Mouse (Mus musculus) layer of hippocampus, postnatal 10 days (tissue): ENCODE measurements around the gene 4933427D14Rik. TPM values are rescaled to one million over a fixed set of nuclear protein-coding genes. Genes with fewer than 3 reads are reported as not detected.
"Not testable (repeated sequence)": the region's sequence is repeated elsewhere in the genome, so short reads cannot be mapped to it uniquely, and the experiment has no call there.

Experiments
- DNase-seq, 2 experiments: peaks; one replicate each; pipeline ENCODE4 v3.0.0; 2021; ENCODE audit warnings: low spot score in 2 of 2
- total RNA-seq, 2 experiments: library from RNA; stranded (reverse); gene quantifications; 2 replicates each; pipeline ENCODE4 v1.2.3; 2021

Gene 4933427D14Rik
- total RNA-seq, 2 experiments from 2014 or later, result 23.4 to 24.3 TPM

GRCm38 (mm10) chr11:72205256-72205655, 2.0 kb downstream of the 4933427D14Rik start:
- DNase-seq, result no peak

DNA sequence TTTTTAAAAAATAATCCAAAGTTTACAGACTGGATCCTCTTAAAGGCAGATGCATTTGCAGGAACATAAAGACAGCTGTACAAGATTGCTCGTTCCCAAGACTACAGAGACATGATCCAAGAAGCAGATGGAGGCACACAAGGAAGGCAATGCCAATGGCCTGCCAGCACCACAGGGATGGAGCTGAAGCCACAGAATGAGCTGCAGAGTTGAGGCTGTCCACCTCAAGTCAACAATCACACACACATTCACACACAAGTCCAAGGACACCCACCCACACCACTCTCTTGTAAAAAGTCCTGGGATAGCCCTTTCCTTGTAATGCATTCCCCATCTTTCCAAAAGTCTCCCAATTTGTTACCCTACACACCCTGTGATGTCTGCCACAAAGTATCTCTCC, 3.8 kb downstream of the 4933427D14Rik start:
- no peak for DNase-seq

DNA sequence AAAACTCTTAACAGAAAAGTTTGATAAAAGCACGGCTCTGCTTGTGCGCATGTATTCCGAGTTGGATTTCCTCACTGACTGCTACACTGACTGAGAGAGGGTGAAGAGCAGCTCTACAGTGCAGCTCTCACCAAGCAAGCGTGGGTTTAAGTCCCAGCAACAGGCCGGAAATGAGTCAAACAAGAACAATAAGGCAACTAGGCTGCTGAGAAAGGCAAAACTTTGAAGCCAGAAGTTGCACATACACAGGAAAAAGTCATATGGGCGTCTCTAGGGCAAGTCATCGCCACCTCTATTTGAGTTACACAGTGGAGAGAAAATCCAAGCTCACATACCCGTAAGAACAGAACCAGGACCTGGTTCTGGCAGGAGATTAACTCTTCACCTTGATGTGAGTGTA, 10.8 kb downstream of the 4933427D14Rik start:
- DNase-seq, result no peak

- DNase-seq, result no peak
Measured at GRCm38 (mm10) chr11:72194259-72194658, 13.0 kb downstream of the 4933427D14Rik start.

DNA sequence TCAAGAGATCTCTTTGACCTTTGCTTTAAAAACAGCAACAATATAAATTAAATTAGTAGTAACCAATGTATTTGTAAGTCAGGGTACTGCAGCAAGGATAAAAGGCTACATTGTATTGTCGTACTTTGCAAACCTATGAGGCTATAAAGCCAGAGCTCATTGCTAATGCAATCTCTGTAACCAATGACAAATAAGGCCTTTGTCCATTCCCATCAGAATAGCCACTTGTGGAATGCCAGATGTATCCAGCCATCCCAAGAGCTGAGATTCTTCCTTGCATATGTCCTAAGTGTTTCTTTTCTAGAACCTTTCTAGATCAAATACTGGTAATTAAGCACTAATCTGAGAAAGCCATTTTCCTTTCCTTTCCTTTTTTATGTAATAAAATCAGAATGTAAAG, 16.4 kb downstream of the 4933427D14Rik start:
- DNase-seq, result no peak

GRCm38 (mm10) chr11:72184252-72184651, 23.0 kb downstream of the 4933427D14Rik start:
- DNase-seq, result no peak

- DNase-seq, result no peak
Measured at GRCm38 (mm10) chr11:72181136-72181535, 26.1 kb downstream of the 4933427D14Rik start.

GRCm38 (mm10) chr11:72180556-72180955, 26.7 kb downstream of the 4933427D14Rik start:
- DNase-seq, result no peak

DNA sequence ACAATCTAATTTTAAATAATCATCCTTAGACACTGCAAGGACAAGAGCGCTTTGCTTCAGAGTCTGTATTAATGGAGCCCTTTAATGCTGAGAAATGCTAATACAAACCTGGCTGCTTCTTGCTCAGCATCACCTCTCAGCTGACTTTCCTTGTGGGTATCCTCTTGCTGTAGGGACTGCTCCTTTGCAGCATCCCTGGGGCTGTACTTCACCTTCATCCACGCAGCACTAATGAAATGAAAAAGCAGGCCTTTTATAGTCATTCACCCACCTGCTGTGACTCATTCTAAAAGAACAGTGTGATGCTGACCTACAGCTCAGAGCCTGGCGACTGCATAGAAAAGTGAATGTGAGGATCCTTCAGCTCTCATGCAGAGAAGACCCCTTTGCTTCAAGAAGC, 30.7 kb downstream of the 4933427D14Rik start:
- no peak for DNase-seq

DNA sequence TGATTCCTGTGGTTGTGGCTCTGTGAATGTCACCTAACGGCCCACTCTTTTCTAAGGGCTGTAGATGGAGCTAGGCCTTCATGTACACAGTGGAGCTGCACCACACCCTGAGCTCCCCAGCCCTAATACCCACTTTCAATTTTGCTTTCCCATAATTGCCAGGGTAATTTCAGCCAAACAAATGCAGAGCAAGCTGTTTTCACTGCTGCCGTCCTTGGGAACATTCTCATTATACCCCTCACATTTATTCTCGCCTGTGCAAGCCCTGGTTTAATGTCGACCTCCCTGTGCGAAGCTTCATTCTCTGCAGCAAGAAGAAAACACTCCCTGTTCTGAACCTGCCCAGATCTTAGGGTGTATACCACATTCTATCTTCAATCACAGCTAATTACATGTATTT, 31.3 kb downstream of the 4933427D14Rik start:
- no peak for DNase-seq

GRCm38 (mm10) chr11:72174721-72175120, 32.5 kb downstream of the 4933427D14Rik start:
- DNase-seq, result no peak

DNA sequence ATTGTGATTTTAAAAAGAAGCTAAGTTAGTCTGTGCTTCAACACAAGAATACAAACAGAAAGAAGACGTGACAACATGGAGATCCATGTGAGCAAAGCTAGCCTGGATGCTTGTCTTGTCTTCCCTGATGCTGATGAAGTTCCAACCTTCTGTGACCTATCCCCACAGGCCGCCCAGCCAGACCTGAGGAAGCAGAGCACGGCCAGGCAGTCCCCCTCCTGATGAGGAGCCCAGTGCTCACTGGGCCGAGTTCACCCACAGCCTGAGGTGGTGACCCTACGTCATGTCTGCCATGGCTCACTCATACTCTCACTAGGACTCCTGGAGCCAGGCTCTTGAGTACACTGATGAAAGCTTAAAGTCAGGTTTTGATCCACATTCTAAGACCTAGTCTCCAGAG, 33.8 kb downstream of the 4933427D14Rik start:
- DNase-seq, result no peak

DNA sequence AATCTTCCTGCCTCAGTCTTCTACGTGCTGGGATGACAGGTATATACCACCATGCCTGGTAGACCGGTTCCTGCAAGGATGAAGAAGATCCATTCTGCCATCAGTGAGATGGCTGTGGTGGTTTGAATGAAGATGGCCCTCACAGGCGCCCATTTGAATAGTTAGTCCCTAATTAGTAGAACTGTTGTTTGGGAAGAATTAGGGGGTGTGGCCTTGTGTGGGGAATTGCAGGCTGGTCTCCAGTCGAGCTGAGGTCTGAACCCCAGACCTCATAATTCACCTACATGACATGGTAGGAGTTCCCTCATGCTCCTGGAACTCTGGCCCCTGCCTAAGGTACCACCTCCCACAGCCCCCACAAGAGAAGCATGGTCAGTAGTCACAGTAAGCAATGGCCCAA, 35.4 kb downstream of the 4933427D14Rik start:
- not testable (repeated sequence) for DNase-seq

GRCm38 (mm10) chr11:72169871-72170270, 37.4 kb downstream of the 4933427D14Rik start:
- no peak for DNase-seq

- DNase-seq, result no peak
Measured at GRCm38 (mm10) chr11:72163198-72163597, 44.1 kb downstream of the 4933427D14Rik start.

GRCm38 (mm10) chr11:72156624-72157023, 50.6 kb downstream of the 4933427D14Rik start:
- DNase-seq, result no peak

GRCm38 (mm10) chr11:72155981-72156428, 51.3 kb downstream of the 4933427D14Rik start:
- no peak for DNase-seq

DNA sequence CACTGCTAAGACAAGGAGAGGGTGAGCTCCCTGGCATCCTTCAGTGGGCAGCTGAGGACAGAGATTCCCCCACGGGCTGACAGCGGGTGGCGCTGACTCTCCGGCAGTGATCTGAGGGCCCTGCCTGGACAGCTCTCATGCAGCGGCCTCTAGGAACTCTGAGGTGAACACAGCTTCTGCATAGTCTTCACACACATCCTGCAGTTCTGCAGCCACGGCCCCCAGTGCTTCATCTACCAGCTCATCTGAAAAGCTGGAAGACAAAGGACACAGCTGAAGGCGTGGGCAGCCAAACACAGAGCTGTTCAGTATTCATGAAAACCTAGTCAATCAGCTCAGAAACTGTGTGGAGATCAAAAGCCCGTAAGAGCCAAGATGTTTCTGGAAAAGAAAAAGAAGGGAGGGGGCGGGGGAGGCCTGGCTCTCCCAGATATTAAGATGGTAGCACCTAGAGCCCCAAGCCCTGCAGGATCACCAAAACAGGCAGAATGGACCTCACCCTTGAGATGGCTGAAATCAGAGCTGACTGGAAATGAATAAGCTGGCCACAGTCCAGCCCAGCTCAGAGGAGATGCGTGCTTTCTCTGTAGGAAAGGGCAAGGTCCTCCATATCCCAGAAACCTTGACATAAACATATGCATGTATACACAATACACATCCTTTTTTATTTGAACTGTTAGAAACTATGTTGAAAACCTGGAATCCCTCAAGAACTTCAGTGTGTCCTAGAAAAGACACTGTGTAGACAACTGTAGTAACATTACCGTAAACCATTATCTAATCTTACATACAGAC, 51.9 kb downstream of the 4933427D14Rik start:
- DNase-seq, result peak; percentile 41 to 56

DNA sequence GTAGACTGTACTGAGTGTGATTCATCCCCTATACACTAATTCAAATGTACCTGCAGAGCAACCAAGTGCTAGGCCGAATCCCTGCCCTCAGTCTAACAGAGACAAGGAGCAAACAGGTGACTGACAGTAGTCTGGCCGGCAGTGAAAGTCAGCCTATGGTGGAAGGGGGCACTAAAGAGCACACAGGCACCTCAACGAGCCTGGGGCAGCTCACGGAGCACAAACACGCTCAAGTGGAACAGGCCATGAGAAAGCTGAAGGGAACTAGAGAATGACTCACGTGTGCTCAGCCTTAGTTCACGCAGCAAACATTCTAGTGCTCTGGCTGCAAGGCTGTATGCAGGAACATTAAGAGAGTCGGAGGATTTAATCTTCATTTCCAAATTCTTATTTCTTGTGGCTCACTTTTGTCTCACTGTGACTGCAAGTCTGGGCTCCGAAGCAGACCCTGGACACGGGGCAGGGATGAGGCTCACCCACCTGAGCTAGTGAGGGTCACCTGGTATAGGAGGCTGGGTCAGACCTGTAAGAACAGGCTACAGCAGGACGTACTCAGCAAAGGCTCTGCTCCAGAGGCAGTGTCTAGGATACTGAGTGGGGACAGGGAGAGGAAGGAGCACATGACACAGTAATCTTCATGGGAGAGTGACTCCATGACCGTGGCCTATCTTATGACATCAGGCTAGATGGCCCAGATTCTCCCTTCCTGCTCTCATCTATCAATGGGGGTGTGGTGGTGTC, 54.0 kb downstream of the 4933427D14Rik start:
- DNase-seq, result no peak

DNA sequence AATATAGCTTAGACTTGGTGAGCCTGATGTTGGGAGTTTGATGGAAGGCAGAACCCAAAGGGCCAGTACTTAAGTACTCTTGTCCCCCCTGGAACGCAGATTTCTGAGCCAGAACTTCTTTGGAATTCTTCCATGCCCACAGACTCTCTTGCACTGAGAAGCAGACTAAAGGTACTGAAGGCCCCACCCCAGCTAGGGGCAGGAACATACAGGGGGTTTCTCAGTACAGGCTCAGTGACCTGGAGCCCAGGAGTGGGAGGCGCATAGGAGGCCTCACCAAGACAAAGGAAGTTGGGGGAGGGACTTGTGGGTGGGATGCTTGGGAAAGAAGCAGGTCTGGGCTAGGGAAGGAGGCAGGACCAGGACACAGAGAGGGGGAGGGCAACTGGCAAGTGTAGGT, 56.1 kb downstream of the 4933427D14Rik start:
- no peak for DNase-seq

GRCm38 (mm10) chr11:72147910-72148309, 59.3 kb downstream of the 4933427D14Rik start:
- peak in 1 of 2 experiments; percentile 51 for DNase-seq

- DNase-seq, result no peak
Measured at GRCm38 (mm10) chr11:72145877-72146248, 61.4 kb downstream of the 4933427D14Rik start.
